Mouse (Mus musculus): ENCODE data around the gene Cd180.
"Not testable (repeated sequence)": the region's sequence is repeated elsewhere in the genome, so short reads cannot be mapped to it uniquely, and the experiment has no call there.

Cd180 gene

DNA sequence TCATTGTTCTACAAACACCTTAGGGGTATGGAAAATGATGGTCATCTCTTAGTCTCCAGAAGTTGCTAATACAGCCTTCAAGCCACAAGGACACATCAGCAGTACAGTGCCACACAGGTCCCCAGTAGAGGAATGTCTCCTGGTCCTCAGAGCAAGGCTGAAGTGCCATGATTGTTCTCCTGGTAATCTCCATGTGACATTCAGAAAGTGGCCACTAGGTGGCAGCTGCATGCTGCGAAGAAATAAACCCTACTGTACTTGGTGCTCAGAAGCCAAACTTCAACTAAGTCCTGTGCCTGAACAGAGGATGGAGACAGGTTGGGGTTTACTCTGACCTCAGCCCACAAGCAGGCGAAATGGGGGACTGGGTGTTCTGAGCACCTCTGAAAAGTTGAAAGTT, 14.9 kb upstream of the Cd180 start:
- peak; percentile 84 to 85 for DNase-seq

DNA sequence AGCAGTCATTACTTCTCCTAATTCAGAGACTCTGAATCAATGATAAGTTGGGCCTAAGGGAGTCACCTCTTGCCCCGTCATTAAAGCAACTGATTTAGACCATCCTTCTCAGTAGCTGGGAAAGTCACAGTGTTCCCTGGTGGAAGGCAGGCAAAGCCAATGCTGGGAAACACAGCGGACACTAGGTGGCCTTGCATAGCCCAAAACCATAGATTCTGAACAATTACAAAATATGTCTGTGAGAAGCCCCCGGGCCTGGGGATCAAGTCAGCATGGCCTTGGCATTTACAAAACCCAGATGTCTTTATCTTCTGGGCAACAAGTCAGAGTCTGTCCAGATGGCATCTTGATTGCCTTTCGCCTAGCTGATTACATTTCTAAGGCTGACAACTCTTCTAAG, 8.5 kb upstream of the Cd180 start:
- DNase-seq = no peak

DNA sequence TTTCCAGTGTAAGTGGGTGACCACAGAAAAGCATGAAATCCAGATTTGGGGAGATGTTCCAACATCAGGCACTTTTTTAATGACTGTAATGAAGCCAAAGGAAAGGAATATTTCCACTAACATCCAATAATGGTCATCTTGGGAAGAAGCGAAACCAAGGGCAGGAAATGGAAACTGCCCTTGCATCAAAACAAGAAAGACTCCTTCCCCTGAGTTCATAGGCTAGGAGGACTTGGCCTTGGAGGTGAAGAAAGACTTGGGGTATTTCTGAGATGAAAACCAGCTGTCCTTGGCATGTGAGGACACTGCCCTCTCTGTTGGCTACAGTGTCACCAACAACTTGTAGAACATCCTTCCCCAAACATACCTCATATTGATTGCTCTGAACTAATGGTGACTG, 5.2 kb upstream of the Cd180 start:
- no peak for DNase-seq

DNA sequence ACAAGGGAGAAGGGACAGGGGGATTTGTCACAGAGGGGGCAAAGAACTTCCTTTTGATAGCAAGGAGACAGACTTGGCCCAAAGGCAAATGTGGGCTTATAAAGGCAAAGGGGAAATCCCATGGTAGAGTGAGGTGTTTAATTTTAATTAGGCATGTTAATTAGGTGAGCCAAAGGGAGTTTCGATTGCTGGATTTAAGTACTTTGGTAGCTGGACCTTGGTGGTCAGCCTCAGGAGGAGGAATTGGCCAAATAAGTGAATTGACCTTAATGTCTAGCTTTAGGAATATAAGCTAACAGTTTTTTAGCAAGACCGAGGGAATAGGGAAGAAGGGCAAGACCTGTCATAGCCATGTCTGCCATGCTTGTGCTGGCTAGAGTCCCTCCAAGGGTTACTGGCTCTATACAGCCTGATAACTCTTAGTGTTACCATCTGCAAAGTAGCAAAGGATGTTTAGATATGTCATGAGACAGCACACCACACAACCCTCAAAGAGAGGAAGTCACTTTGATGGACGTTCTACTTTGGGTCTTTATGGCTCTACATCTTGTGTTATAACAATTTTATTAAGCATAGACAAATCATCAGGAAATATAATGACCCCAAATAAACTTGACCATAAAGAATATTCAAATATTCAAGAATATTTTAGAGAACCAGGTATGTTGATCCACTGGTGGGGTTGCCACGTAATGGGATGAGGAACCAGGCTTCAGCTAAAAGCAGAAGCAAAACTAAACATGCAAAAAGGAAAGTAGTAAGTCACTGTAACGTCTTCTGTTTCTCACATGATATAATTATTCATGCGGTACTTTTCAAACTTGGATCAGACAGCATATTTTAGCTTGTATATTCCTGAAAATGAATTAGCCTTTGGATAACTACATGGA, 3.9 kb upstream of the Cd180 start:
- peak; percentile 65 to 68 for DNase-seq

DNA sequence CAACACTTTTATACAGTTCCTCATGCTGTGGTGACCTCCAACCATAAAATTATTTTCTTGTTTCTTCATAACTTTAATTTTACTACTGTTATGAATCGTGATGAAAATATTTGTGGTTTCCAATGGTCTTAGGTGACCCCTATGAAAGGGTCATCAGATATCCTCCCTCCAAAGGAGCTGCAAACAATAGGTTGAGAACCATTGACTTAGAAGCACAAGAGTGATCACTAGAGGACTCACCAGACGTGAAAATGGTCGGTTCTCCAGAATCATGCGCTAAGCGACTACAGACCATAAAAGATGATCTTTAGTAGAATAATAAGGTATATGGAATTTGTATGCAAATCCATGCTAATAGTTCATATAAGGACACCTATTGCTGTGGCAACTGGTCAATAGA, 3.2 kb upstream of the Cd180 start:
- peak in 1 of 2 experiments; percentile 41 for DNase-seq

DNA sequence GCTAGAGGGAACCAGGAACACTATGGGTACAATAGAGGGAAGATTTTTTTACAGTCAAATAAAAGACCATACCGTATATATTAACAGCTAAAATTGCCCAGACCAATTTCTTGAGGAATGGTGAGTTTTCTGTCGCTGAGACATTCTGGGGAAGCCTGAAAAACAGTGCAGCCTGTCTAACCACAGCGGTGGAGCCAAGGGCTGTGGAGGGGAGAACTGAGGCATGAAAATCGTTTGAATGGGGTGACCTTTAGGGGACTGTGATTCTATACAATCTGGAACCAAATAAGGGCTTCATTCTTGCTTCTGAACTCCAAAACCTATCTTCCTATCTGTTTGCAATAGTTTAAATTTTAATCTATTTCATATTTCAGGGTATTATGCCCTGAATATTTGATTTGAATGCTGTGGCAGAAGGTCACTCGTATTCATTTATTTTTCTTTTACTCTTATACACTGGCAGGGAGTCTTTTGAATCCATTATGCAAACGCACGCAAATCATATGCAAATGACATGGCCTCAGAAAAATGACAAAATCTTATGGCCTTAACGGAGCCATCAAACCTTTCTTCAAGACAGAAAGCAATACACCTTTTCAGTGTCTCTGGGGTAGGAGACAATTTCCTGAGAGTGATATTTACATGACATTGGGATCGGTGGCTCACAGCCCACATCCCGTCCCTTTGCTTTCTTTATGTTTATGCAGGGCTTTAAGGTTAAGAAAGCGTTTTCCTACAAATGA, 1.8 kb upstream of the Cd180 start:
- DNase-seq = peak; percentile 57 to 64

DNA sequence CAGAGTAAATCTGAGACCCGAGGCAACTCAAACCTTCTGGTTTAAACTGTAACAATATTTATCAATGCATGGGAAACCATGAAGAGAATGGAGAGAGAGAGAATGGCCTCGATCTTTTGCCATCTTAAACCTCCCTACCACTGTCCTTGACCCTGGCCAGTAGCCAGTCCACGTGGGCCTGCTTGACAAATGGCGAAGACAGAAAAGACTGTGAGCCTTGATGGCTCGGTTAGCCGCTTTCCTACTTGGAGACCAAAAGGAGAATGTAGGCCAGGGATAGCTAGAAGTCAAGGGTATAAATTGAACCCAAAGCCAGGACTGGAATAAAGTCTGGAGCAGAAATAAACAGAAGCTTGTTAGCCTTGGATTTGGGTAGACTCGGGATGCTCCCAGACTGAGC, 796 bp downstream of the Cd180 start:
- no peak for DNase-seq

DNA sequence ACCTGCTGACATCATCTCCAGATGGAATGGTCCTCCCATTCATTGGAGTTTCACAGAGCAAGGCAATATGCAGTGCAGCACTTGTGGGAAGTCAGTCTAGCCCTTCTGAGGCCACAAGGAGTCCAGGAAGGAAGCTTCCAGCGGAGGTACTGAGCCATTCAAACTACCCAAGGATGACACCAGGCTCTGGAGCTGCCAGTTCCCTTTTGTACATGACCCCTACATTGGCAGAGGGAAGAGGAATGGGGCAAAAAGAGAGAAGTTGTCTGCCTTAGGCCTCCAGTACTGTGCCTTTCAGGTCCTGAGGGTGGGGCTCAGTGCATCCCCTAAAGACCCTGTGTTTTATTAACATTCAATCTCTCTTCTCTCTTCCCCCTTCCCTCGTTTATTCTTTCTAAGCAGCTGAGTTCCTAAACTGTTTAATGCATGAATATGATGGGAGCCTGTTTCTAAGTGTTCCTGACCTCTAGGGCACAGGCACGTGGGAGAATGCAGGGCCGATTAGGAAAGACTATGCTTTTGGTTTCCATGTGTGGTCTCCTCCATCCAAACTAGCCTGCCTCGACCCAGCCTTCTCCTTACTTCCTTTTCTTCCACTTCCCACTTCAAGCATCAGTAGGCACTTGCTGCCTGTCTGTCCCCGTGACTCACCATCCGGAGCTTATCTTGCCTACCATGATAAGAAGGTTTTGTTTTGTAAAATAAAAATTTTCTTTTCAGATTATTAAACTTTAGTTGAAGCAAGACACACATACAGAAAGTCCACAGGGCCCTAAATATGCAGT, 2.0 kb downstream of the Cd180 start:
- DNase-seq = no peak

DNA sequence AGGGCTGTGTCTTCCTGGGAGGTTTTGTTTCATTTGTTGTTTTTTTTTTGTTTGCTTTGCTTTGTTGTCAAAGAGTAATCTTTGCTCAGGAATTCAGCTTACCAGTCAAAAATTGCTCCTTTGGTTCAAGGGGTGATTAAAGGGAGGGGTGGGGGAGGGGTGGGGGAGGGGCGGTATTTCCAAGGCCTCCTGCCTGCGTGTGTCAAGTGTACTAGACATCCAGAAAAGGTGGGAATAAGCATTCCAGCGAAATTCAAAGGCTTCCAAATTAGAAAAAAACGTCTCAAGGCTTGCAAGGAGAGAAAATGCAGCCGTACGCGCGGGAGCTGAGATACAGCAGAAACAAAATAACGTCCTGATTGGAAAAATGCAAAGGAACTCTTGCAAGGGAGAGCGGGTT, 5.0 kb downstream of the Cd180 start:
- no peak for DNase-seq

DNA sequence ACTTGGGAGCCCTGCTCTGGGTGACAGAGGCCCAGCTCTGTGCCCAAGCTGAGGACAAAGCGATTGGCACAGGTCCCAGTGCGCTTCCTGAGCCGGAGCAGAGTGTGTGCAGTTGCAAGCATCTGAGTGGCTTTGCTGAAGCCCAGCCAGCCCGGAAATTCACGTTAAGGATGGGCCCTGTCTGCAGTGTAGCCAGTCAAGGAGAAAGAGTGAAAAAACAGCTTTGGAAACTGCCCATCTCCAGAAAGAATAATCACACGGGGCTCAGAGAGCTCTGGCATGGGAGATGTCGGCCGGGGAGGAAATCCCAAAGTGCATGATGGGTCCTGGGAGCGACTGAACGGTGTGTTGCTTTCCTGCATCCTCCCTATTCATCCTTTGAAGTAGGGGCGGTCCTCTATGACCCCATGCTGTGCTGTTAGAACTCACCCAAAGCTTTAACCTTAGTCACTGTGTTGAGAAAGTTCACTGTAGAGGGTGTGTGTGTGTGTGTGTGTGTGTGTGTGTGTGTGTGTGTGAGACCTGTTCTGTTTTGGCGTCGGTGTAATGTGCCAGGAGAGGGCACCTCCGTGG, 5.5 kb downstream of the Cd180 start:
- DNase-seq = no peak

DNA sequence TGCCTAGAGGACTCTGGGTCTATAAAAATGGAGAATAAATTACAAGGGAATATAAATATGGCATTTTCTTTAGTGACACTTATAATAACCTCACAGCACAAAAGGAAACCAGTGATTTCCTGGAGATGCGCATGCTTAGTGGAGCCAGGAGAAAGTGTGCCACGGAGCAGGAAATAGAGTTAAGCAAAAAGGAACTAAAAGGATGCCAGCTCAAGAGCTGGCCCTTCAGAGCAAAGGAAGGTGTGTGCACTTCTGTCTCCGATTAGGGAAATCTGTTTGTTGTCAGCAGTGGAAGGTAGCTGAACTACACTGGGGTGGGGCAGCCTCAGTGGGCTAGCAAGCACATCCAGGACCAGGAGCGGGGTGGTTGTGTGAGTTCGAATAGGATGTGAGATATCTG, 6.8 kb downstream of the Cd180 start:
- DNase-seq = peak; percentile 45 to 47

DNA sequence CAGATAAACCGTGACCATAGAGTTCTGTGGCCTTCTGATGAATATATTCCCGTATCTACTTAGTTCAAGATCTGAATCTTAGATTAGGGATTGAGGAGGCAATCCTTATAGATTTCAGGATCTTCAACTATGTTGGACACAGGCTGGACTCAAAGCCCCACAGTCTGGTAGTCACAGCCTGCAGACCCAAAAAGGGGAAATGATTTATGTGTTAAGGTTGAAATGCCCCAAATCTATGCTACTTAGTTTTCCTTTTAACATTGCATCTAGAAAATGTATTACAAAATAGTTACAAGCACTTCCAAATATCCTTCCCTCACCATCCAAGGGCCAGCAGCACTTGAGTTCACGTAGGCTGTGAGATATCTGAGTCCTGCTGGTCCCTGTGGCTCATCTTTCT, 7.4 kb downstream of the Cd180 start:
- no peak for DNase-seq

DNA sequence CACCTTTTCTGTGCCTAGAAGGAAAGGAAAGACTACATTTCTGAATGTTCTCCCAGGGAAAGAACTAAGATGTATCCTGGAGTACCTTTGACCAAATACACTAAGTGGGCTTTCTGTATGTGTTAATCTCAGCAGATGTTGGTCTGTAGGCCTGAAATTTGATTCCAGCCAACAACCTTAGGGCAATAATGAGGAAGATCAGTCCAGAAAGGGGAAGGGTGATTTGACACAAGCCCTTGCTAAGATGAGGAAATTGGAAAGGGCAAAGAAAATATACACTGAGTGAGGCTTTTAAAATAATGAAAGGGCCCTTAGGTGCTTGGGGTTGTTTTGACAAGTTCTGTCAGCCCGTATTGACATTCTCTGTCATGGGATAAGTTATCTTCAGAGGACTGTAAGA, 23.6 kb downstream of the Cd180 start:
- no peak for DNase-seq

DNA sequence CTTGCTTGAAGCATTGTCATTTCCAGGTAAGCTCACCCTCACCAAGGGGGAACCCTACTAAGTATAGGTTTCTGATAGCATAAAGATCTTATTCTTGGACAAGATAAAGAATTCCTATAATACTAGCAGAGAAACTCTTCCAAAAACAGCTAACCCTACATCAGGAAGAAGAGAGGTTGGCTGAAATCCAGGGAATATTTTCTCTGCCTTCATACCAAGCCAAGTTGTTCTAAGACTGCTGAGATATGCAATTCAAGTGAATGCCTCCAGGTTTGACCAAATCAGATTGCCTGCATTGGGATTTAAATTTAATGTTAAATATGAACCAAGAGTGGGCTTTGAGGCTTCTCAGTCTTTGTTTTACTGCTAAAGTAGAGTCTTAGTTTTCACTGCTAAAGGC, 32.1 kb downstream of the Cd180 start:
- no peak for DNase-seq

DNA sequence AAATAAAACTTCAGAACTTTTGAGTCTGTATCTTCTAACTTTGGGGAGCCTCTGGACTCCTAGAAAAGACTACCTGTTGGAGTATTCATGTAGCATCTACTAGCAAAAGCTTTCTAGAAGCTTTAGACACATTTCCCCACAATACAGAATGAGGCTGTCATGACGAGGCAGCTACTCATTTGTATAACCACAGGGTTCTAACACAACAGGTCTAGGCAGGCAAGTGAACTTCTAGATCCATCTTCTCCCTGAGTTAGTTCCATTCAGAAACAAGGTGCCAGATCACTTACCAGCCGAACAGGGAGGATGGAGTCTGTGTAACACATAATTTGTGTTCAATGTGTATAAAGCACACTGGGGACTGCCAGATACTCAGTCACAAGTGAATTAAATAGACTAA, 32.5 kb downstream of the Cd180 start:
- no peak for DNase-seq

DNA sequence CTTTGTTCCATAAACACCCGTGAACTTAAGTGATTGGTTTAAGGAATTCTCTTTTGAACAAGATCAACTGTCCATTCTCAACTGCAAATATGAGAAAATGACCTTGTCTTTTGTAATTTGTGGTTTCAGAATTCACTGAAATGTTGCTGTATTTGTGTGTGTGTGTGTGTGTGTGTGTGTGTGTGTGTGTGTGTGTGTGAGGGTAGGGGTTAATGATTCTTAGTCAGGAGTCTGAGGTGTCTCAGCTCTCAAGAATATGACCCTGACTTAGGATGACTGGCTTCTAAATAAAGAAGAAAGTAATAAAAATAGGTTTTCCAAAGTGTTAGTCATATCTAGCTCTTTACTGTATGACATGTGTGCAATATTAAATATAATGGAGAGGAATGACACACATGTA, 33.5 kb downstream of the Cd180 start:
- DNase-seq = no peak

DNA sequence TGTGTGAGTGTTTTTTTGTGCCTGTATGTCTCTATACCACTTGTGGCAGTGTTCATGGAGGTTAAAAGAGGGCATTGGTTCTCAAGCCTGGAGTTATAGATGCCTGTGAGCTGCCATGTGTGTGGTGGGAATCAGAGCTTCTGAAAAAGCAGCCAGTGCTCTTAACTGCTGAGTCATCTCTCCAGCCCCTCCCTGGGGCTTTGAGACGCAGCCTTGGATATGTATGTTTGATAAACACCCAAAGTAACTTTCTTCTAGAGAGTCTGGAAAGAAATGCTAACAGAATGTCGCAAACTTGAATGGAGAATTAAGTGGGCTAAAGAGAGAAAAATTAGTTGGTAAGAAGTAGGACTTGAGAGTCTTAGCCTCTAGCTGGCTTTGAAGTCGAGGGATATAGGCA, 34.7 kb downstream of the Cd180 start:
- no peak for DNase-seq

DNA sequence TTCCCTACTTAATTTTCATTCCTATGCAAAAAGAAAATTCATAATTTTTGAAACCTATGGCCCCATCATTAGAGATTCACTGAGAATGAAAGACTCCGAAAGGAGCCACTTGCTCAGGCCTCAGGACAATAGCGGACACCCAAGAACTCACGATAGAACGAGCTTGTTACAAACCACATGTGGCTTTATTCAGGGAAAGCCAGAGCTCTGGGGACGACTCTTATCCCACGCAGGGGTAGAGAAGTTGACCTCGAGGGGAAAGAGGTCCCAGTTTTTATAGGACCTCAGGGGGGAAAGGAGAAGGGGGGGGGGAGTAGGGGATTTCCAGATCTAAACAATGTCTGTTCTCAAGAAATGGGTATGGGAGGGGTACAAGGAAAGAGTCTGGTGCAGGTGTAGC, 35.6 kb downstream of the Cd180 start:
- not testable (repeated sequence) for DNase-seq

DNA sequence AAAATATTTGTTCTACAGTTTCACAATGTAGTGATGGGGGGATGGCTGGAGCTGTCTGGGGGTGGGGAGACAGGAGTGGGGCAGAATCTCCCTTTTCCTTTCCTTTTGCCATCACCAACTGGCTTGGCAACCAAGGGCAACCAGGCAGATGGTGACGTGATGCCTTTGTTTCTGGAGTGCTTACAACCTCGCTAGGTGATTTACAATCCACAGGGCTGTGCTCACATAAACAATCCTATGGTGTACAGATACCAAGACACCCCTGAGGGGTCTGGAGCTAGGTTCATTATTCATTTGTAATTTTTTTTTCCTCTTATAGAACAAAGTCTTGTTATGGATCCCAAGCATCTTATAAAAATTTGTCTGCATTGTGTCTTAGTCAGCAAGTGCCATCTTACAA, 39.7 kb downstream of the Cd180 start:
- no peak for DNase-seq

DNA sequence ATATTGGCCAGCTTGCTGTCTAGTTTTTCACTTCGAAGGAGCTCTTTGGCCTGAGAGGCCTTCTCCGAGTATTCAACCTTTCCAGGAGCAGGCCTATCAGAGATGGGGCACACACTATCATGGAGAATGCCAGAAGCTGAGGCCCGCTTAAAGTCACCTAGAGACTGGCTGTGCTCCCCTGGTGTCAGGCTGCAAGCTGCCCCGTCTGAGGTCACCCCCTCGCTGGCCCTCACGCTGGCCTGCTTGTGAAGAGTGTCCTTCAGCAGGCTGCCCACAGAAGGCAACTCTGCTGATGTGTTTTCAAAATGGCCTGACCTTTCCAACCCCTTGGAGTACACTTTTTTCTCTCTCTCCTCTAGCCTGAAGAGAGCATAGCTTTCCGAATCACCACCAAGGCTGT, 44.5 kb downstream of the Cd180 start:
- no peak for DNase-seq

DNA sequence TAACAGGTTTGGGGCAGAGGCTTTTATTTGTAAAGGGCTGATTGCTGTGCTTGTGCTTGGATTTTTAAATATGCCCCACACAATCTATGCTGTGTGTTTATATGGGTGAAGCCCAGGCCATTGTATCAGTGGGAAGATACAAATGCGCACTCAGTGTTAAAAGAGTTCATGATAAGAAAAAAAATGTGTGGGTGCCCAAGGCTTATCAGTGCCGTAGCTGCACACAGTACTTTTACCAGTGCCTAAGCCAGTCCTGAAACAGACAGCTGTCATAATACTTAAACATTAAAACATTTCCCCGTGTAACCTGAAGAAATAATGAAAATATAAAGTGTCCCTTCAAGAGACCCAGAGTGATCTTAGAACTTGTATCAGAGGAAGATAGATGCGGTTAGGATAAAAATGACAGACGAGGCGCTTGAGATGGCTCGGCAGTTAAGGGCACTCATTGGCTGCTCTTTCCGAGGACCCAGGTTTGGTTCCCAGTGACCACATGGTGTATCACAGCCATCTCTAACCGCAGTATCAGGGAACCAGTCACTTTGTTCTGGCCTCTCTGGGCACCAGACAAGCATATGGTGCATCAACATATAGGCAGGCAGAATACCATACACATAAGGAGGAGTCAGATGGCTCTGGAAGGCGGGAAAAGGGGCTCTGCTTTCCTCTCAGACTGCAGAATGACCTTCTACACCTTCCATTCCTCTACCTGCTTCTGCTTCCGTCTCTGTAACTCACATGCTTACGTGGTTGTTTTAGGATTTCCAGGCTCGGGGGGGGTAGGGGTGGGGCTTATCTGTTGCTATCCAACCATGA, 46.6 kb downstream of the Cd180 start:
- no peak for DNase-seq
